Mouse (Mus musculus) midbrain, embryonic 12.5 days (tissue): ENCODE results near the gene Clec11a. TPM values are rescaled to one million over a fixed set of nuclear protein-coding genes. Genes with fewer than 3 reads are reported as not detected.
A peak's percentile ranks its signal among the peaks of the same experiment; 100 is the strongest.

ENCODE experiments used
- ATAC-seq: fragments of 200-750 bp; cut with Nextera tagmentation; 2 replicates; pipeline ENCODE4 v1.8.0; 2017; ENCODE audit warnings: low read depth, moderate TSS enrichment, moderate library complexity; ENCODE audit not compliant: low FRiP score
- H3K27ac ChIP-seq: fragments of 300-500 bp; sonication (generic); replicated peaks from 2 replicates; pipeline ENCODE4 v1.5.1; 2016; ENCODE audit warnings: mild to moderate bottlenecking
- H3K27me3 ChIP-seq: fragments of 300-500 bp; sonication (generic); 2 replicates; pipeline ENCODE4 v1.6.1; 2016; ENCODE audit warnings: mild to moderate bottlenecking
- H3K36me3 ChIP-seq: fragments of 300-500 bp; sonication (generic); 2 replicates; pipeline ENCODE4 v1.6.1; 2016
- H3K4me1 ChIP-seq: fragments of 300-500 bp; sonication (generic); 2 replicates; pipeline ENCODE4 v1.6.1; 2016
- H3K4me2 ChIP-seq: fragments of 300-500 bp; sonication (generic); replicated peaks from 2 replicates; pipeline ENCODE4 v1.6.1; 2016; ENCODE audit warnings: mild to moderate bottlenecking, moderate library complexity
- H3K4me3 ChIP-seq: fragments of 300-500 bp; sonication (generic); 2 replicates; pipeline ENCODE4 v1.5.1; 2016; ENCODE audit warnings: mild to moderate bottlenecking
- H3K9ac ChIP-seq: fragments of 300-500 bp; sonication (generic); replicated peaks from 2 replicates; pipeline ENCODE4 v1.6.1; 2016; ENCODE audit warnings: mild to moderate bottlenecking, moderate library complexity
- H3K9me3 ChIP-seq: fragments of 300-500 bp; sonication (generic); 2 replicates; pipeline ENCODE4 v1.6.1; 2016; ENCODE audit warnings: mild to moderate bottlenecking
- WGBS: fragments of 180-500 bp; shearing (Covaris S2); methylation state at CpG from one replicate; pipeline ENCODE4 v1.1.7; 2016; 5-methylcytosine and 5-hydroxymethylcytosine counted together
- polyA plus RNA-seq: library from polyadenylated mRNA; unstranded; fragments of >200 nt; fragmentation: Nextera tagmentation; extraction: Ambion mirVana; gene quantifications from 2 replicates; pipeline ENCODE4 v1.2.1, GENCODE M21; 2016

Clec11a gene
- polyA plus RNA-seq, 1 experiment from 2014 or later = 2.5 TPM

DNA sequence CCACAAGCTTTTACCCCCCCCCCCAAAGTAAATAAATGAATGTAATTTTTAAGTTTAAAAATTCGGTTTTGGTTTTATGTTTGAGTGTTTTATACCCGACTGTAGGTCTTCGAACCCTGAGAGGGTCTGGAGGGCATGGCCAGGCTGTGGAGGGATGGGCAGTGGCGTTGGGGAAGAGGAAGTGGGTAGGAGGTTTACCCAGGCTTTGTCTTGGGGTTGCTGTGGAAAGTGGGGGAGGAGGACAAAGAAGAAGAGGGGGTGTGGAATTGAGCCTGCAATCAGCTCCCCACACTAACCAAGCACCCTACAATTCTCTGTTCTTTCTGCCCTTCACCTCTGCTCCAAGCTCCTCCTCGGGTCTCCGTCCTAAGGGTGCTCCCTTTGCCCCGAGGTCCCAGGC, 34.2 kb downstream of the Clec11a start:
- Histone ChIP-seq H3K4me1 (no peaks in the 10 kb centered on the region), H3K36me3 (no peaks in the 10 kb centered on the region), H3K4me3 (no peak overlapping the region), H3K4me2 (no peak overlapping the region), H3K9me3 (no peaks in the 10 kb centered on the region), H3K27ac (no peak overlapping the region), H3K27me3 (peaks cover 39% of the 10 kb centered on the region), H3K9ac (no peak overlapping the region)
- WGBS = 90% methylated on average over 7 of the region's 7 CpGs
- ATAC-seq = no peak

DNA sequence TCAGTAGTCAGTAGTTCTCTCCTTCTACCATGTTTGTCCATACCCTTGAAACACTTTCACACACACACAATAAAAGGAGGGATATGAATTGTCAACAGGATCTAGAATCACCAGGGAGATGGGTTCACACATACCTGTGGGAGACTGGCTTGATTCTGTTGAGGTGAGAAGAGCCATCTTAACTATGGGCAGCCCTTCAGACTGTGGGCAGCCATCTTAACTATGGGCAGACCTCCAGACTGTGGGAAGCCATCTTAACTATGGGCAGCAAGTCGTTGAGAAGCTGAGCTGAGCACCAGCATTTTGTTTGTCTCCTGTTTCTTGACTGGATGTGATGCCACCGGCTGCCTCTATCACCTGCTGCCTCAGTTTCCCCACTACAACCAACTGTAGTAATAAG, 35.4 kb downstream of the Clec11a start:
- H3K27ac ChIP-seq = no peak overlapping the region
- no peaks in the 10 kb centered on the region for H3K9me3 ChIP-seq
- WGBS = 72% methylated on average over 2 of the region's 2 CpGs
- H3K4me2 ChIP-seq = no peak overlapping the region
- ATAC-seq = no peak
- no peaks in the 10 kb centered on the region for H3K36me3 ChIP-seq
- H3K4me1 ChIP-seq = no peaks in the 10 kb centered on the region
- H3K27me3 ChIP-seq = peaks cover 39% of the 10 kb centered on the region
- no peak overlapping the region for H3K9ac ChIP-seq
- no peak overlapping the region for H3K4me3 ChIP-seq

DNA sequence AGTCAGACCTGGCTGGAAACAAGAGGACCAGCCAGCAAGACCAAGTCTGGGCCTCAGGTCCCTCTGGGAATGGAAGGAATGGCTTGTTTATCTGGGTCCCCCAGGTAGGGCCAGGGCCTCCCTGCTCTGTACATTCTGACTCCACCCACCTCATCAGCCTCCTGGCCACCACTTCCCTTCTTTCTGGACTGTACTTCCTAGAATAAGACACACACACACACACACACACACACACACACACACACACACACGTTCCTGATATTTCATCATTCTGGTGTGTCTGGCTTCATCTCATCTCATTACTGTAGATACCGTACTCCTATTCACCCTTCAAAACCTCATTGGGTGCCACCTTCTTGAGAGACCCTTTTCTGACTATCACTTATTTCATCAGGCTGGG, 37.3 kb downstream of the Clec11a start:
- no peak overlapping the region for H3K4me2 ChIP-seq
- no peaks in the 10 kb centered on the region for H3K9me3 ChIP-seq
- 89% methylated on average over 2 of the region's 2 CpGs for WGBS
- peaks cover 32% of the 10 kb centered on the region for H3K27me3 ChIP-seq
- no peak for ATAC-seq
- no peaks in the 10 kb centered on the region for H3K36me3 ChIP-seq
- no peak overlapping the region for H3K27ac ChIP-seq
- no peak overlapping the region for H3K9ac ChIP-seq
- no peaks in the 10 kb centered on the region for H3K4me1 ChIP-seq
- no peak overlapping the region for H3K4me3 ChIP-seq

DNA sequence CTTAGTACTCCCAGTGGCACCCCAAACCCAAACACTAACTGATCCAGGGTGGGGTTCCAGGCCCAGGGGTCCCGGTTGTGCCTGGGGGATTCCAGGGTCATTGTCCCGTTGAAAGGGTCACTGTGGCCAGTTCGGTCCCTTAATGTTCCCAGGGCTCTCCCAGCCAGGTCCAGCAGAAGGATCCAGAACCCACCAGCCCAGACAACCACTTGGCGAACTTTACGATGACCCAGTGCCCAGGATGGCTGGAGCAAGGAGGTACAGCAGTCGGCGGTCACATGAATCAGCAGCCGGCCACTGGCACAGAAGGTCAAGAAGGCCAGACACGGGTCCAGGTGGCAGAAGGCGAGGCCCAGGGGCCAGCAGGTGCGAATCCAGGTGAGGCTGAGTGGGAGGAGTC, 38.6 kb downstream of the Clec11a start:
- H3K4me2 ChIP-seq = no peak overlapping the region
- no peak overlapping the region for H3K9ac ChIP-seq
- 84% methylated on average over 11 of the region's 11 CpGs for WGBS
- H3K27ac ChIP-seq = no peak overlapping the region
- peaks cover 33% of the 10 kb centered on the region for H3K27me3 ChIP-seq
- no peaks in the 10 kb centered on the region for H3K36me3 ChIP-seq
- H3K4me1 ChIP-seq = peaks cover 3% of the 10 kb centered on the region
- H3K4me3 ChIP-seq = no peak overlapping the region
- H3K9me3 ChIP-seq = no peaks in the 10 kb centered on the region
- ATAC-seq = no peak

DNA sequence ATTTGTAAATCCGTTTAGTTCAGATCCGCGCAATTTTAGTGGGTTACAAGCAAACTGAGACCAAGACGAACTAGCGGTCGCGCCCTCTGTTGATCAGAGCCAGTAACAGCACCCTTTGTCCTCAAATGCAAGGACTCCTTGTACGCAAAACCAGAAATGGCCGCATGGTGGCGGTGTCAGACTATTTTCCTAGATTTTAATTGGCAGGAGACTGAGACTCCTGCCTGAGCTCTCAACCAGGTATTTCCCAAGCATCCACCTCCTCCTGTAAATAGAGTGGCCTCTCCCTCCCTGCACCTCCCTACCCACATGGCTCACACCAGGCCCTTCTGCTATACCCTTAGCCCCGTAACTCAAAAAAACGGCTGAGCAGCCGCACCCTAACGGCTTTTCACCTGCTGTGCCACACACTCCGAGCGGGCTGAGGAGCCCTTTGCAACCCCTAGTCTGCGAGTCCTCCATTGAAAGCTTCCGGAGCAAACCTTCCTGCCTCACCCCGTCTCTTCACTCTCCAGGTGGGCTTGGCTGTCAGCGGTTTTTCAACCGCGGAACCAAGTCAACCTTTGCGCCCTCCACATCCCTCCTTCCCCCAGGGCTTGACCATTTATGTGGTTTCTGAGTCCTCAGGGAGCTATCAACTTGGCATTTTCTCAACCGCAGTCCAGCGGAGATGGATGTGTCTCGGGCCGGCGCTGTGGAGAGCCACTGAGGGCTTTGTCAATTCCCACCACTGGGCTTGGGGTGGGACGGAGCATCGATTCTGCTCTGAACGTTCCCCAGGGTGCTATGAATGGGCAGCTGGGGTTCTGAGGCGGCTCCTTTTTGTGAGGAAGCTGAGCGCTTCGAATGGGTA, 43.7 kb downstream of the Clec11a start:
- Histone ChIP-seq H3K4me3 (peak overlapping the region; percentile 27), H3K27me3 (peaks cover 41% of the 10 kb centered on the region)
- 2% methylated on average over 34 of the region's 34 CpGs for WGBS

DNA sequence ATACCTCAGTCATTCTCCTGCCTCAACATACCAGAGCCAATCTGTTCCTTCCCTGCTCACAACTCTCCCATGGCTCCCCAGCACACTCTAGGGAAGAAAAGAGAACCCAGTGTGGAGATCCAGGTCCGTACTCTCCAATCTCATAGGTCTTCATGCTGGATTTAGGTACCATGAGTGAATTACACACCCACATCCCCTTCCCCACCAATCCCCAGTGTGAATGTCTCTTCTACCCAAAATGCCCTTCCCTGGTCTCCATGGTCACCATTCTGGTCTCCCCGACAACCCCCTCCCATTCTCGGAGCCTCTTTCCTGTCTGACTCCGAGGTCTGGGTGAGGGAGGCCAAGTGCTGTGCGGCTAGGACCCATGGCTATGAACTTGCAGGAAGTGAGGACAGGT, 45.6 kb downstream of the Clec11a start, which contains the start of gene Gm15517:
TSS of gene Gm15517 (plus strand) at position 301 of the 400 bp plus-strand sequence.
- Histone ChIP-seq H3K27me3 (peaks cover 35% of the 10 kb centered on the region), H3K9ac (no peak within 1 kb of the TSS; the same call in 1 of the 2 replicates), H3K4me2 (no peak within 1 kb of the TSS), H3K4me3 (no peak within 1 kb of the TSS), H3K9me3 (no peaks in the 10 kb centered on the region), H3K4me1 (peaks cover 6% of the 10 kb centered on the region), H3K27ac (no peak within 1 kb of the TSS), H3K36me3 (0 out of 2 replicates have a peak, but pooled peaks cover 6% of the 10 kb centered on the region)
- WGBS = 55% methylated on average over 5 of the region's 5 CpGs
- ATAC-seq = no peak

More for the DNA sequence above, 43.7 kb downstream of the Clec11a start:
- peak; percentile 83 for ATAC-seq
- H3K4me1 ChIP-seq = peaks cover 6% of the 10 kb centered on the region
- peak overlapping the region; percentile 39; the same call in 1 of the 2 replicates for H3K27ac ChIP-seq
- peak overlapping the region; percentile 55 for H3K4me2 ChIP-seq
- H3K9me3 ChIP-seq = no peaks in the 10 kb centered on the region
- peak overlapping the region; percentile 53 for H3K9ac ChIP-seq
- H3K36me3 ChIP-seq = no peaks in the 10 kb centered on the region

DNA sequence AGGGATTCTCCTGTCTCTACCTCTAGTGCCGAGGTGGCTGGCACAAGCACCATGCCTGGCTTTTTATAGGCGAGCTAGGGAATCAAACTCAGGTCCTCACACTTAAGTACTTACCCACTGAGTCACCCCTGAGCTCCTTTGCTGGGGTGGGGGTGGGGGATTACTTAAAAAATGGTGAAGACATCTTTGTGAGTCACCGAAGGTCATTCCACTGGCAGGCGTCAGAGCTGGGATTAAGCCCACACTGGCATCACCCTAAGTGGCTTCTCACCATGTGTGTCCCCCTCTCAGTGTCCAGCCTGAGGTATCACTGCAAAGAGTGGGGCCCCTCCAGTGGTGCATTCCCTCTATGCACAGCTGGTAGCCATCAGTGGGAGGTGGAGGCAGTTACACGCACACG, 46.3 kb downstream of the Clec11a start:
- H3K4me1 ChIP-seq = peaks cover 6% of the 10 kb centered on the region
- H3K4me2 ChIP-seq = no peak overlapping the region
- no peak for ATAC-seq
- no peak overlapping the region for H3K27ac ChIP-seq
- H3K9me3 ChIP-seq = no peaks in the 10 kb centered on the region
- H3K4me3 ChIP-seq = no peak overlapping the region
- peaks cover 35% of the 10 kb centered on the region for H3K27me3 ChIP-seq
- H3K36me3 ChIP-seq = 0 out of 2 replicates have a peak, but pooled peaks cover 6% of the 10 kb centered on the region
- whole genome bisulfite sequencing = 71% methylated on average over 6 of the region's 6 CpGs
- H3K9ac ChIP-seq = no peak overlapping the region

DNA sequence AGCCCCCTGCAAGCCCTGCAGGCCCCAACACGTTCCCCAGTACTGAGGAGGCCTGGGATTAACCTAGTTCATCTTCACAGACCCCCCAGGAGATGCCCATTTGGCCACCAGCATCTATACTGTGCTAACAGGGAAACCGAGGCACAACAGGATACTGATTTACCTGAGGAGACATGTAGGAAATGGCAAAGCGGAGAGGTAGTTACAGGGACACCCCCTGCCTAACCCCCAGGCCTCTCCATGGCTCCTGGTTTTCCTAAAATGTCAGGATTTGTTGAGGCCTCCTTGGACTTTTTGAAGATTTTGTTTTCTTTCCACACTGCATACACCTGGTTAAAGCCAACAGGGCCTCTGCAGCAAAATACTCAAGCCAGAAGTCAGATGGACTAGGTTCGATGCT, 49.4 kb downstream of the Clec11a start, which contains the start of gene Acp4:
TSS of gene Acp4 (minus strand) at position 101 of the 400 bp plus-strand sequence.
- 81% methylated on average over 4 of the region's 4 CpGs for WGBS
- Histone ChIP-seq H3K9ac (no peak within 1 kb of the TSS), H3K4me1 (no peaks in the 10 kb centered on the region), H3K27ac (no peak within 1 kb of the TSS), H3K4me3 (no peak within 1 kb of the TSS), H3K9me3 (no peaks in the 10 kb centered on the region), H3K27me3 (peaks cover 18% of the 10 kb centered on the region), H3K4me2 (no peak within 1 kb of the TSS), H3K36me3 (peaks cover 28% of the 10 kb centered on the region)
- ATAC-seq = no peak

DNA sequence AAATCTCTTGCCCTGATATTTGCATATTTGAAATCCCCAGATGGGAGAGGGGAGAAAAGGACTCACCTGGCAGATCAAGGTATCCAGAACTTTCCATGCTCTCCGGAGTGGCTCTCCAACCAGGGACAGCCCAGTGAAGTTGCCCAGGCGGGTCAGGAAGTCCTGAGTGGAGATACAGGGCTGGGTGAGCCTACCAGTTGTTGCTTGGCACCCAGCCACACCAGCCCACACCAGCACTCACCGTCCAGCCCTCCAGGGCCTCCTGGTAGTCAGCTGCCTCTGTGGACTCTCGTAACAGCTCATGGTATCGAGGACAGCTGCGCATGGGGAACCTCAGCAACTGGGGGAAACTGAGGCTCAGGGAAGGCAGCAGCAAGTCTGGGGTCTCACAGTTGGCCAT, 51.8 kb downstream of the Clec11a start:
- Histone ChIP-seq H3K4me3 (no peak overlapping the region), H3K9ac (no peak overlapping the region), H3K4me2 (no peak overlapping the region), H3K9me3 (no peaks in the 10 kb centered on the region), H3K36me3 (peaks cover 49% of the 10 kb centered on the region), H3K27me3 (no peaks in the 10 kb centered on the region), H3K4me1 (no peaks in the 10 kb centered on the region), H3K27ac (no peak overlapping the region)
- no peak for ATAC-seq
- WGBS = 86% methylated on average over 6 of the region's 6 CpGs

DNA sequence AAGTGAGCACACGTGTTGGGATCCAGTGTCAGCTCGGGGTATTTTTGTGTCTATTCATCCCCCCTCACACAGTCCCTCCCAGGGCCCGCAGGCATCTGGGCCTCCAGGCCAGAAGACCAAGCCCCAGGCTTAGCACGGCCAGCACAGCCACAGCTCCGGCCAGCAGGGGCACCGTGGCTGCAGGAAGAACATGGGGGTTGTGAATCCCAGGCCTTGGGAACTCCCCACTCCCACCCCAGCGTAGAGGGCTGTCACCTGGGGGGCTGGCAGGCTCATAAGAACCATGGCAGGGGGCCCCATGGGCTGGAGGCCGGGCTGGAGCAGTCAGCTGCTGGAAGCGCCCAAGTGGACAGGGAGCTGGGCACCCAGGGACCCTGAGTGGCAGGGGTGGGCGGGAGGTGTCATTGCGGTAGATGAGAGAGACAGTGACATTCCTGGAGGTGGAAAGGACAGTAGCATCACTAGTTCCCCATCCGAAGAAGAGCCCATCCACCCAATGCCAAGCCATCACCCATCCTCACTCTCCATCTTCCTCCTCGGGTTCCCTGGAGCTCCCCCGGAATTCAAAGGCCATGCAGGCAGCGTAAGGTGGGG, 53.6 kb downstream of the Clec11a start:
- WGBS = 80% methylated on average over 15 of the region's 15 CpGs
- no peak overlapping the region for H3K4me3 ChIP-seq
- no peak overlapping the region for H3K9ac ChIP-seq
- peaks cover 7% of the 10 kb centered on the region for H3K4me1 ChIP-seq
- no peak overlapping the region for H3K4me2 ChIP-seq
- H3K36me3 ChIP-seq = peaks cover 66% of the 10 kb centered on the region
- H3K27ac ChIP-seq = no peak overlapping the region
- ATAC-seq = no peak
- no peaks in the 10 kb centered on the region for H3K9me3 ChIP-seq
- no peaks in the 10 kb centered on the region for H3K27me3 ChIP-seq
